Mouse (Mus musculus) kidney, adult 2 months (tissue): ENCODE results near the gene Doc2b.

Source experiments
- CTCF ChIP-seq: fragments of 200-500 bp; conservative IDR thresholded peaks from 2 replicates; pipeline ENCODE4 v1.5.1; 2011; ENCODE audit warnings: low read depth, mild to moderate bottlenecking, control low read depth, low read length, moderate library complexity, mixed read lengths; ENCODE audit not compliant: insufficient read depth, insufficient read length
- POLR2A ChIP-seq: fragments of 200-500 bp; IDR thresholded peaks from one replicate; pipeline ENCODE4 v1.6.1; 2011; ENCODE audit warnings: low read depth, low read length, control low read depth

DNA sequence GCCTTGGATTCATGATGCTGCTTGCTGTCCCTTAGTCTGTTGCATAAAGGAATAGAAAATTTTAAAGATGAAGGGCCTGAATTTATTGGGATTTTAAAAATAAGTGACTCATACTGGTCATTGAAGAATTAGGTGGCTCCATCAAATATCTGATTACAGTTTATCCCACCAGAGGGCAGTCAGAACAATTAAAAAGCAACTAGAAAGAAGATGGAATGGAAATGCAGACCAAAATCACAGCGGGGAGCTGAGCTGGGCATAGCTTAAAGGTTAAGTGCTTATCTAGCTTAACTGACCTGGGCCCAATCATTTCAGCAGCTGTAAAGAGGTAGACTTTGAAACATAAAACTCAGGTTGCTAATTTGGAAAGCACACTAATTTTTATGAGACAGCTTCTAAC is 45.3 kb downstream of the Doc2b start:
- TF ChIP-seq POLR2A (no peak), CTCF (no peak)
